Mouse (Mus musculus): ENCODE measurements at regions not wholly inside any gene's neighbourhood (a gene's known extent, or its start where the extent isn't known, plus 50 kb on each side); places are given as distances from the start of the nearest gene placed in this dataset.

DNA sequence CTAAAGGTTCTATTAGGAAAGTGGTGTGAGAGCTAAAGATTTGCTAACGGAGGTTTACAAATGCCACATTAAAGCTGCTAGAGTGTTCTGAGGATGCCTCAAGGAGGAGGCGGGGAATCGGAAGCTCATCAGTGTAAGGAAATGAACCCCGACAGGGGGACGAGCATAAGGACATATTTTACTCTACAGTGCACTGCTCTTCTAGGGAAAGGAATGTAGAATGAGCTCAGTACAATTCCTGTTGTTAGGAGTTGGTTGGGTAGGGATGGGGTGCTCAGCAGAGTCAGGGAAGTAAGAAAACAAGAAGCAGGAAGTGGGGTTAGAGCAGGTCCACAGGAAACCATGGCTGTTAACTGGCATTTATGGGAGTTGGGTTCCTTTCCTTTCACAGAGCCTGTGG, 54.6 kb downstream of the Mex3b start:
- no peak for DNase-seq (ENCODE audit: low spot score in 2 of 2)

DNA sequence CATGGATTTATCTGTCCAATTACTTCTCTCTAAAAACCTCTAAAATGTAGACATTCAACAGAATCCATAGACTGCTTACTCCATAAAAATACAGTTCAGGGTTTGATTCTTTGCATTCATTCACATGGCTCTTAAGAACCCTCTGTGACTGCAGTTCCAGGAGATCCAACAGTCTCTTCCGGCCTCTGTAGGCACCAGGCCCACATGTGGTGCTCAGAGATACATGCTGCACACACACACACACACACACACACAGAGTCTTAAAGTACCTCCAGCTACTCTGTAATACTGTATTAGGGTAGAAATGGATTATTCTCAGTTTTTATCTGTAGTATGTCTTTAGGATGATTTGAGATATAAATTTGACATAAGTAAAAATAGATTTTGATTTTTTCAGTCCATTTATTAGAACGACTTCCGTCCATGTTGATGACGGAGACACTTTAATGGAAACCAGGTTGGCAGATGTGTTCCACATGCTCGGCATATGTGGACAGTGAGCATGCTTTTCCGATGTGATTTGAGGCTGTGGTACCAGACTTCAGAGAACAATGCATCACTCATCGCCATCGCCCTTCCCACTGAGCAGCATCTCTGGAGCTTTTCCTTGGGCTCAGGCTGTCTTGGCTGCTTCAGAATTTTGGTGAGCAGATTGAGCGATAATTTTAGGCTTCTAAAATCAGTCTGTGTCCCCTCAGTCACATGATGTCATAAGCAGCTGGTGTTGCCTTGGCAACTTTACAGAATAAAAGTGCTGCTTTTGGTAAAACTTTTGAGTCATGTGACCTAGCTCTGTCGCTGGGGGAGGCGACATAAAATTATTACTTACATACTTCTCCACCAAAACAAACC, 56.3 kb downstream of the Mex3b start:
- peak; percentile 31 to 64 for DNase-seq (ENCODE audit: low spot score in 2 of 2)

DNA sequence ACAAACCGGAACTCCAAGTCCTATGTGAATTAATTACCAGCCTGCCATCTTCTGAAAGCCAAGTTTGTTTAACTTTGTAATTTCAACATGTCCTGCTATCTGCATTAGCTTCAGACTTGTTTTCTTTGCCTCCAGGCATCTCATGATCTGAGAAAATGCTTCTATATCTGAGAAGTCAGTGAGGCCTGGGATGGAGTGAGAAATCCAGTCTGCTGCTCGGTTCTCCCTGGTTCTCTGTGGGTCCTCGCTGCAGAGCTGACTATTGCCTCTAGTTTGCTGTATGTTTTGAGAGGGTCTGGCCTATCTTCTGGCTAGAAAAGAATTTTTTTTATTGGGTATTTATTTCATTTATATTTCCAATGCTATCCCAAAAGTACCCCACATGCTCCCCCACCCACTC, 57.0 kb downstream of the Mex3b start:
- no peak for DNase-seq (ENCODE audit: low spot score in 2 of 2)

DNA sequence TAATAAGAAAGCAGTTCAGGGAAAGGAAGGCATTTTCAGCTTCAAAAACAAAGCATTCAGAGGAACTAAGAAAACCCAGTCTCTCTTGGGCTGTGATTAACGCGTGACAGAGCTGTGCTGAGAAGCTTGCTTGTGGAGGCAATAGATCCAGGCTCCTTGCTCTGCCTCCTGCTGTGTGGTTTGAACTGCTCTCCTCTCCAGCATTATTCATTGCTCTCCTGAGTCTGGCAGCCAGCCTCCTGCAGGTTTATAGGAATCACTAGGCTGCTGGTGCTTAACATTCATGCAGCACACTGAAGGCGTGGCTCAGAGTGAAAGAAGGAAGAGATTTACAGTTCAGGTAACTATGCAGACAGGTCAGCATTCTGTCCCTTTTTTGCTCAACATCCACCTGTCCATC, 71.2 kb downstream of the Mex3b start:
- DNase-seq (ENCODE audit: low spot score in 2 of 2): no peak

DNA sequence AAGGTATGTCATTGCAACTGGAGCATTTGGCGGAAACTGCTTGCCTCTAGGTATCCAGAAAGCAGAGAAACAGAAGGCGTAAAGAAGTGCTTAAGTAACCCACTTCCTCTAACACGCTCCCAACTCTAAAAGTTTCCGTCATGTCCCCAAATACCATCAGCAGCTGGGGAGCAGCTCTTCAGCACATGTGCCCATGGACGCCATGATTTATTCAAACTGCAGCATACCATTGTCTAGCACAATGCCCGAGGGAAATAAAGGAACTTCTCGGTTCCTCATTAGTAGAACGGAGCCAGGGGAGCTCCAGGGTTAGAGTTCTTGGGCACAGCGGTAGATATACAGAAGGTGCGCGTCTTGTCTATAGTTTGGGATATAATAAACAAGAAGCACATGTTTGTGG, 72.4 kb downstream of the Mex3b start:
- no peak for DNase-seq (ENCODE audit: low spot score in 2 of 2)

DNA sequence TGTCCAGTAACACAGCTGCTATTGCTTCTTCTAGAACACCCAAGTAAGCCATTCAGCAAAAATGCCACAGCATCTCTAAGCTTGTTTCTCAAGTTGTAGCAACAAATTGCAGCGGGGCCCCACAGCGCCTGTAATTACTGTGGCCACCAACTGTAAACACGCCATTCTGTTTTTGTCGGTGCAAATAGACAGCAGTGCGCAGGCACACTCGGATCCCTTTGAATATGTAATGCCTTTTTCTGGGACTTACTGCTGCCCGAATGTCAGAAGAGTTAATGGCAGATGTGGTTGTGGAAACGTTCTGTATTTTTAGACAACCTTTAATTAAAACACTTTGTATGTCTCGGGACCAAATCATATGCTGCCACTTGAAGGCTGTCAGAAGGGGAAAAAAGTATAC, 76.2 kb downstream of the Mex3b start:
- no peak for DNase-seq (ENCODE audit: low spot score in 2 of 2)

DNA sequence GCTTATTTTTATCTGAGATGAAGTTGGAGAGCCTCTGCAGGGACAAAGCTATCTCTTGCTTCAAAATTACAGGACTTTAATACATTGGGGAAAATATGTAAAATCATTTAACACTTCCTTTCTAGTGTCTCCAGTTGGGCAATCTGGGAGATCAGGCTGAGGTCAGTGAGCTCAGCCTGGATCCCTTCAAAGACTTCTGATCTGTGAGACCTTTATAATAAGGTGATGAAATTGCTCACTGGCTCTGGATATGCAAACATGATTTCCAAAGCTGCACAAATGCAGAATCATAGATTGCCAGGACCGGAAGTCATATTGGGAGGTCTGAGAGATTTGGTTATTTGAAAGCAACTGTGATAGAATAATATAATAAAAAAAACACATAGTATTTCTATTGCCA, 76.7 kb downstream of the Mex3b start:
- DNase-seq (ENCODE audit: low spot score in 2 of 2): no peak

DNA sequence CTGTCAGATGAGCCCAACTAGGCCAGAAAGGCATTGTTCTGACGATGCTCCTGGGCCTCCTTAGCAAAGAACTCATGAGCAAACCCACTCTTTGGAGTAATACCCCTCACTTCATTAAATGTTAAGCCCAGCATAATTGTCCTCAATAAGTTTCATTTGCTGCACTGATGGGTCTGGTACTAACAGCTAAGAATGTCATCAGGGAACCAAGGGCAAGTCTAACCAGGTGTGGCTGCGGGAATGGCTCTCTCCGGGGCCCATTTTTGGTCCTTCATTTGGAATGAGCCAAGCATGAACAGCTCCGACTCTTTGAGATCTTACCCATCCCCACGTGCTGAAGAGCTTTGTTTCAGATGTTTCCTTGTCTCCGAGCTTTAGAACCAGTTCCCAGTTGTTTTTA, 82.2 kb downstream of the Mex3b start:
- no peak for DNase-seq (ENCODE audit: low spot score in 2 of 2)

DNA sequence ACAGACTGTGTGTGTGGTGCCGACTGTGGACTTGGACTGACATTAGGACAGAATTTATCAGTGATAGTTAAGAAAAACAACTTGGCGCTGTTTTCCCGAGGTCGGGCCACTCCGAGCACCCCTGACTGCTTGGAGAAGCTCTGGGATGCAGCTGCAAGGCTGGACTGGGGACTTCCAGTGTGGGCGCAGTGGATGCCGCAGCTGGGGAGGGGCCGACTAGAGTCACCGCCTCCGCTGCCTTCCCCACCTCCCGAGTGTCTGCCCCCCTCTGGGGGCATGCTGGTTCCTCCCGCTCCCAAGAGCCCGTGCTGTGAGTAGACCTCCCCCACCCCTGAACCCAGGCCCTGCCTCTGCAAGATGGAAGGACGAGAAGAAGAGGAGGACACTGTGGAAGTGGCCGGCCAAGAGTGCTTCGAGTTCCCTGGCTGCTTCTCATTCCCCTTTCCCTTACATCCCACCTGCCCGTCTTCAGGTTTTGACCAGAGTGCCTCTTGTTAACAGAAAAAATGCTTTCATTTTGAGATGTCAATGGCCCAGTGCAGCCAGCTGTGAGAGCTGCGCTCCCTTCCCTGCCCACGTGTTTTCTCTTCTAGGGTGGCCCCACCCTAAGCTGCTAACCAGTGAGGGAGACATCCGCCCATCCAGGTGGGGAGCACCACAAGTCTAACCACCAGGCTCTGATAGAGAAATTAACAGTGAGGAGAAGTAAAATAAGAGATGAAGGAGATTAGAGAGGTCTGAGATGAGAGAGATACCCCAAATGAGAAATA, 90.3 kb downstream of the Mex3b start:
- DNase-seq (ENCODE audit: low spot score in 2 of 2): no peak

DNA sequence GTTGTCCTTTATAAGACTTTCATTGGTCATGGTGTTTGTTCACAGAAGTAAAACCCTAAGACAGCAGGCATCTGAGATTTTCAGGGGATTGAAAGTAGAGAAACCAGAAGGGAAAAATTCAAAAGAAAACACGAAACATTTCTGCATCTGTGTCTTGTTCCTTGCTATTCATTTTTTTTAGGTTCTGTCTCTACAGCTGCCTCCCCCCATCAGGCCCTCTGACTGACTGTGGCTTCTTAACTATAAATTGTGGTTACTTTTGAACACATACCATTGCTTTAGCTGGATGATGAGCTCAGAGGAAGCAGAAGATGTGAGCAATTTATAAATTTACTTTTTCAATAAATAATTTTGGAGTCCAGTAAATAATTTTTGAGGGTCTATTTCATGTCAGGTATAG, 103.5 kb downstream of the Mex3b start:
- no peak for DNase-seq (ENCODE audit: low spot score in 2 of 2)

DNA sequence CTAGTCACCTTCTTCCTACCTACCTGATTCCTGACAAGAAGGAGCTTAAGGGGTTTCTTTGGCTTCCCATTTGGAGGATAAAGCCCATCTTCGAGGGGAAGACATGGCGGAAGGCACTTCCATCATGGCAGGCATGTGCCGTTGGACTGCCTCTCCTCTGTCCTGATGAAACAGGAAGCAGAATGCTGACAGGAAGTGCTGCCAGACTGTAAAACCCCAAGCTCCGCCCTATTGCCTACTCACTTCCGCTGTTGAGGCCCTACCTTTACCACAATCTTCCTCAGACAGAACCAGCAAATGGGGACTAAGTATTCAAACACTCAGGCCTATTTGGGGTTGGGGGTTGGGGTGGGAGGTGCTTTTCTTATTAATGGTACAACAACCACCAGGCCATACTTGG, 104.1 kb downstream of the Mex3b start:
- no peak for DNase-seq (ENCODE audit: low spot score in 2 of 2)

DNA sequence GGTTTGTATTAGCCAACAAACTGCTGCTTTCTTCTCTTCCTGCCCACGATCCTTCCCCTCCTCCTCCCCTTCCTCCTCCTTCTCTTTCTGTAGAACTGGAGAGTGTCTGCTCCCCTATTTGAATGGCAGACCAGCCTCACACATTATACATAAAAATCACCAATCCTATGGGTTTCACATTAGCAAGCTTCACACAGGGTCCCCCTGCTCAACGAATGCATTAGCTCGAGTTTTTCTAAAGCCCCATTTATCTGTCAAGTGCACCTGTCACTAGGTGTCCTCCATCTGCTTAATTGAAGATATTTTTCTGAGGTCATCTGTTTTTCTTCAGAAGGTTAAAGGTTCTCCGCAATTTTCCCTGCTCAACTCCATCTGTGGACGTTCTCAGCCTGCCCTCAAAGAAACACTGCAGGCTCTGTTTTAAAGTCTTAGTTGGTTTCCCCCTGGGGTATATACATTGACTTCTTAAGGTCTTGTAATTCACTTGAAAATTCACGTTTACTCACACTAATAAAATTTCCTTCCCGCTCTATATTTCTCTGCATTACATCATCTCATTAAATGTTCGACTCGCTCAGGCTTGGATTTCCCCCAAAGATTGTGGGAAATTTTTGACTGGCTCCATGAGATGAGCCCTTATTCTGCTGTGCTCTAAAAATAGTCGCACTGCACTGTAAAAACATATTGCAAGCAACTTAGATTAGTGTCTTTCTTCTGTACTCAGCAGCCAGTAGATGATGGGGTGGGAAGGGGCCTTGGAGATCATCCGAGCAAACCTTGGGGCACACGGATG, 105.3 kb downstream of the Mex3b start:
- no peak for DNase-seq (ENCODE audit: low spot score in 2 of 2)

DNA sequence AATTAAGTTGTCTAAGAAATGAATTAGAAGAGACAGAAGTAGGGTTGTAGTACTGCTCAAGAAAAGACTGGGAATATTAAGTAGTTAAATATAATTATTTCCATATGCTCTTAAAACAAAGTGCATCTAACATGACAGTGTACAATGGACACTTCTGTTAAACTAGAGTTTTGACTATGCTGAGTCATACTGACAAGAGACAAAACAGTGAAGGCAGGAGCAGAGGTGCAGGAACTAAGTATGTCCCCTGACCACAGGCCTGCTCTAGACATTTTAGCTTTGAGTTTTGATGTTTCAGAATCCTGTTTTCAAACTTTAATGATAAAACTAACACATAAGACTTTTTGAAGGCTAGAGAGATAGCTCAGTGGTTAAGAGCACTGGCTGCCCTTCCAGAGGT, 123.6 kb downstream of the Mex3b start:
- DNase-seq (ENCODE audit: low spot score in 2 of 2): no peak

DNA sequence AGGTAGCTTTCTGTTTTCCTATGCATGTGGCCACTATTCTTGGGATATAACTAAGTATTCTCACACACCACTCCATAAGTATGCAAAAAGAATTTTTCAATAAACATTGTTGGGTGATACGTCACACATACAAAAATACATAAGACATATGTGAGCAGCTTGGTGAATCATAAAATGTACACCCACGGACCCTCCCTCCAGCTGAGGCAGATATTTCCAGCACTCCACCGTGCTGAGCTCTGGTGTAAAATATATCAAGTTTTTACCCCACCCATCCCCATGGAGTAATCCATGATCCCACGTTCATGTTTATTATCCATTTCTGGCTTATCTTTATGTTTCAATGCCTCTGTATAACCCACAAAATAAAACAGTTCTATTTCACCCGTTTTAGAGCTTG, 126.0 kb downstream of the Mex3b start:
- DNase-seq (ENCODE audit: low spot score in 2 of 2): no peak

DNA sequence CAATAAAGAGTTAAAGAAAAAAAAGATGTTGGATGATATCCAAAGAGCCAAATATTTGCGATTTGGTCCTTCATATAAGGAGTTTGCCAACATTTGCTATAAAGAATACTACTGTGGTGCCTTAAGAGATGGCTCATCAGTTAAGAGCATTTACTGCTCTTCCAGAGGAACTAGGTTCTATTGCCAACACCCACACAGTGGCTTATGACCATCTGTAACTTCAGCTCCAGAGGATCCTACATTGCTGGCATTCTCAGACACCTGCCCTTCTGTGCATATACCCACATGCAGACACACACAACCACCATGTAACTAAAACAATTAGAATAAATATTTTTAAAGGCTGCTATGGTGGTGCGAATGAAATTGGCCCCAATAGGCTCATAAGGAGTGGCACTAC, 131.7 kb downstream of the Mex3b start:
- DNase-seq (ENCODE audit: low spot score in 2 of 2): no peak

DNA sequence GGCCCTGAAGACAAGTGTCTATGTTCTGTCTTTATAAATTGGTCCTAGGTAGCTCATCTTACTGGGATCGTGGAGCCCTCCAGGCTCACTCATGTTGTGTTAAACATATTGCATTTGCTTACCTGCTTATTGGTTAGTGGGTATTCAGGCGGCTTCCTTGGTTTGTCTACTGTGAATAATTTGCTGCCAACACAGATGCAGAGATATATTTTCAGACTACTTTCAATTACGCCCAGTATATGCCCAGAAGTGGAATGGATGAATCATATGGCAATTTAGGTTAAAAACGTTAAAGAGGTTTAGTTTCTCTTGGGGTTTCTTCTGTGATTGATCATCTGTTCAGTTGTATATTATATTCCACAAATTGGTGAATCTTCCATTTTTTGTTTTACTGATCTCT, 140.4 kb downstream of the Mex3b start:
- no peak for DNase-seq (ENCODE audit: low spot score in 2 of 2)

DNA sequence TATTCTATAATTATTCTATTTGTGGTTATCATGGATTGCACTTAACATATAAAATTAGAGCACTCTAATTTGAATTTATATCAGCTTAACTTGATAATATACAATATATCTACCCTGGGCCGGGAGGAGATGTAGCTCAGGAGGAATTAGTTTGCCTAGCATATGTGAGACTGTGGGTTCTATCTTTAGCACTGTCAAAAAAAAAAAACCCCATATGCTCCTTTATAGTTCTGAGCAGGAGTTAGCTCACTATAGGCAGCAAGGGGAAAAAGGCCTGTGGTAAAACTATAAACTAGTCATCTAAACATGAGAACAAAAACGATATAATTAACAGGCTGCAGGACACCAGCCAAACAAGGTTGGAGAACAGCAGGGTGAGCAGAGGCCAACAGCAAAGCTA, 145.0 kb downstream of the Mex3b start:
- no peak for DNase-seq (ENCODE audit: low spot score in 2 of 2)

DNA sequence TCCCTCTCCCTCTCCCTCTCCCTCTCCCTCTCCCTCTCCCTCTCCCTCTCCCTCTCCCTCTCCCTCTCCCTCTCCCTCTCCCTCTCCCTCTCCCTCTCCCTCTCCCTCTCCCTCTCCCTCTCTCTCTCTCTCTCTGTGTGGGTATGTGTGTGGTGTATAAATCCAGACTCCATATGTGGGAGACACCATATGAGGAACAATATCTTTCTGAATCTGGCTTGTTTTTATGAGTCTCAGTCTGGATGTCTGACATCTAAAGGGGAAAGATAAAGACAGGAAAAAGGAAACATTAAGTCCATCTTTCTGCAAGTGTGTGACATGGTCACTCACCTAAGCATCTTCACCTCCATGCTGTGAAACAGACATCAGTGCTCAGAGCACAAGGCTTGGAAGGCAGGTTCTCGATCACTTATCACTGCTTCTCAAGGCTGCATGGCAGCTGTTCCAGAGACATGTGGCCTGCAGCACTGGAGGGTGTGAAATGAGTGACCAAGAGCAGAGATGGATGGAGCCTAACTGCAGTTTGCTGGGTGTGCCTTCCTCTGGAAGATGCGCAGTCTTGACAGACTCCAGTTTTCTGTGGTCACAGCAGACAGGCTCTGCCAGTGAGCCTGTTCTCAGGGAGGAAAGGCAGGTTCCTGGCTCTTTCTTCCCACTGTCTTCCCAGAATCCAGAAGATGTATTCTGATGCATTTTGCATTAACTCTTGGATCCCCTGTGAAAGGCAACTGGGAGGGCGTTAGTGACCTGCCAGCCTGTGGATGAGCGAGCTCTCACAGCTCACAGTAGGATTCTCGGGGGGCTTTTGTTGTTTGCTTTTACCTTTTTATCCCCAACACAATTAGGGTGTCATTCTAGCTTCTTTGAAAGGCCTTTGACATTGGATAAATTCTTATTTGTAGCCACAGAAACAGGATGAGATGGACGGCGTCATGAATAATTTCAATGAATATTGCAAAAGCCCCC, 147.9 kb downstream of the Mex3b start:
- no peak for DNase-seq (ENCODE audit: low spot score in 2 of 2)

DNA sequence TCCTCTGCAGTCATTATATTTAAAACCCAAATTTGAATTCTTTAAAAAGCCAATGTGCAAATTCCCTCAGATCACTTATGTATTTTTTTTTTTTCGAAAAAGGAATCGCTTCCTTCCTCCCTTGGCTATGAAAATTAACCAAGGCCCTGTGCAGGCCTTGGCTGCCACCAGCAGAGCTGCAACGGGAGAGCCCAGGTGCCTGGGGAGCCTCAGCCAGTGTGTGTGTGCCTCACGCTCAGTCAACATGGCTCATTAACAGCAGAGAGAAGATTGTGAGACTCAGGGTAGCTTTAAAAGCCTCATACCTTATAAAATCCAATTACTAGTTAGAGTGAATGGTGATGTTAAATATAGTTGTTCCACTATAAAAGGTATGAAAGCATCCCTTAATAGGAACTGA, 148.6 kb downstream of the Mex3b start:
- DNase-seq (ENCODE audit: low spot score in 2 of 2): no peak

DNA sequence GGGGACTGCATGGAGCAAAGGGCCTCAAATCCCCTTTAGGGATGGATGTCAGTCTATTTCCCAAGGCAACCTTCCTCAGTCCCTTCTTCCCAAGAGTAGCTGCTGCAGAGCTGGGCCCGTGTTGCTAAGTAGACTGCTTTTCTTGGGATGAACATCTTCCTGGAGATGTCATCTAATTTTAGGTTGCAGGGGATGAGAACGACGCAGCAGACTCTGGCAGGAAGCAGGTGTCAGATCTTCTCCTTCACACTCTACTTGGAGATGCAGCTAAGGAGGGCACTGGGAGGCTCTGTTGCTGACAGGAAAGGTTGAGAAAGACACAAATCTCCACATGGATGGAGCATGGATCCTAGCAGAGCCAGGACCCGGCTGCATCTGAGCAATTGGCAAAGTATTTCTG, 149.4 kb downstream of the Mex3b start:
- no peak for DNase-seq (ENCODE audit: low spot score in 2 of 2)

DNA sequence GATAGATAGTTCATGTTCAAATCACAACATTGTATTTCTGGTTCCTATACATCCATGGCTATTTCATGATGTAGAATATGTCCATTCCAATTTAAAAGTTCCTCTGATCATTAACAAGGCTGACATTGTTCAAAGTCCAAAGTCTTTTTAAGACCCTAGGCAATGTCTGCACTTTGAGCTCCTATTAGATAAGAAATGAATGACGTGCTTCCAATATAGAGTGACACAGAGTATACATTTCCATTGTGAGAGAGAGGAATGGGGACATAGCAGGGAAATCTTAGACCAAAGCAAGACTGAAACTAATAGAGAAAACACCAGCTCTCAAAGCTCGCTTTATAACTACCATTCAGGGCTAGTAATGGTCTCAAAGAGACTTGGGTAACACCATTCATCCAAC, 153.5 kb downstream of the Mex3b start:
- DNase-seq (ENCODE audit: low spot score in 2 of 2): no peak
